Mouse (Mus musculus) R1 (cell line): Measurements from ENCODE around the gene Gm42906.
A peak's percentile ranks its signal among the peaks of the same experiment; 100 is the strongest.

ENCODE experiments used
- DNase-seq: peaks from one replicate; pipeline ENCODE4 v3.0.0-alpha.2; 2018; ENCODE audit warnings: low read depth, low spot score

The Gm42906 gene

DNA sequence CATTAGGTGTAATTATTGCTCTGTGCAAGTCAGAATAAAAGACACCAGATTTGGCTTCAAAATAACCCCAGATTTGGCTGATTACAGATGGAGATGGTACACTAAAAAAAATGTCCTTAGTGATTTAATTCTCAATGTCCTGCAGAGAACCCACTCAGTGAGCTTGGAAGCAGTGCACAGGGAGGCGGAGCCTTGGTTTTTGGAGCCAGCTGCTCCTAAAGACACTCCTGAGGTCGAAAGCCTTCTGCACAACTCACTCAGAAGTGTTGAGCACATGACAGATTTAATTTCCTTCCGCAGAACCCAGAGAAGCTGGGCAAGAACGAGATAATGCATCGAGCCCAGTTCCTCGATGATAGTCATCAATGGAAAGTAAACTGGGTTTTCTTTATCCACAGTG, 356.5 kb downstream of the Gm42906 start:
- no peak for DNase-seq

GRCm38 (mm10) chr5:151070896-151071295, 357.1 kb downstream of the Gm42906 start:
- DNase-seq = no peak

DNA sequence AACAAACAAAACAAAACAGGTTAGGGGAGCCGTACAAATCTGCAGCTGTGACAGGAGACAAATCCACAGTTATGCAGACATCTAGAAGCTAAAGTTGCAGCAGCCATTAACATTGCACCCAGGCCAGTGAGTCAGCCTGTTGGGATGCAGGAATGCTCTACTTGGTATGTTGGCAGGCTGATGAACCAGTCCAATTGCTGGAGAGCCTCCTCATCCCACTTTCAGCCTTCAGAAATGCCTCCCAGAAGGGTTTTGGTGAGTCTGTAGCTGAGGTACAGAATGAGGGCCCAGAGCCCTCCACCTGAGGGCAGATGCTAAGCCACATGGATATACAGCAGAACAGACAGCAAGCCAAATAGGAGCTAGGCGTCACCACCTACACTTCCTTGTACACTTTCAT, 358.4 kb downstream of the Gm42906 start:
- no peak for DNase-seq

GRCm38 (mm10) chr5:151066016-151066415, 361.9 kb downstream of the Gm42906 start:
- no peak for DNase-seq

- no peak for DNase-seq
These were observed 362.7 kb downstream of the Gm42906 start for GRCm38 (mm10) chr5:151065228-151065627.

DNA sequence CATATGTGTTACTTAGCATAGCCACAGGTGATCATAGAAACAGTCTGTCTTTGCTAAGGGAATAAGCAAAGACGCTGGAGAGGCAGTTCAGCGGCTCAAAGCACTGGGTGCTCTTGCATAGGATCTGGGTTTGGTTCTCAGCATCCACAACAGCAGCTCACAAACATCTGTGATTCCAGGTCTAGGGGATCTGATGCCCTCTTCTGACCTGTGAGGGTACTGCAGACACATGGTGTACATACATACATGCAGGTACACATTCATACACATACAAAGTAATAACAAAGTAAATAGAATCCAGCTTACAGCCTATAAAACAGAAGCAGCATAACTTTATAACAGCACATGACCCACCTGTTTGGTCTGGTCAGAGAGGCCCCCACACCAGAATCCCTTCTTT, 366.0 kb downstream of the Gm42906 start:
- DNase-seq = peak; percentile 33

GRCm38 (mm10) chr5:151060476-151060875, 367.5 kb downstream of the Gm42906 start:
- no peak for DNase-seq

DNA sequence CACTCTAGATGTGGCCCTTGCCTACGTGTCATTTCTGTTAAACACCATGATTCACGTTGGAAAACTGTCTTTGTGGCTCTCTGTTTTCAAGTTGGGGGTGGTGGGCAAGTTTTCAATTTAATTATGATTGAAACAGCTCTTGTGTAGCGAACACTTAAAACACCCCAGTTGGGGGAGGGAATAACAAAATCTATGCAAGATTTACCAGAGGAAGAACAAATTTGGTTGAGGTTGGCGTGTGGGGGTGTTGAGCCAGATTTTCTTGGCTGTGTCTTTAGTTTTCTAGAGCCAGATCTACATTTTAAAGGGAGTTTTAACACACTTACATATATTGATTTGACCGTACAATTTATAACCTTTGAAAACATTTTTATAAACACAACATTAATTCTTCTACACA, 368.2 kb downstream of the Gm42906 start:
- no peak for DNase-seq

DNA sequence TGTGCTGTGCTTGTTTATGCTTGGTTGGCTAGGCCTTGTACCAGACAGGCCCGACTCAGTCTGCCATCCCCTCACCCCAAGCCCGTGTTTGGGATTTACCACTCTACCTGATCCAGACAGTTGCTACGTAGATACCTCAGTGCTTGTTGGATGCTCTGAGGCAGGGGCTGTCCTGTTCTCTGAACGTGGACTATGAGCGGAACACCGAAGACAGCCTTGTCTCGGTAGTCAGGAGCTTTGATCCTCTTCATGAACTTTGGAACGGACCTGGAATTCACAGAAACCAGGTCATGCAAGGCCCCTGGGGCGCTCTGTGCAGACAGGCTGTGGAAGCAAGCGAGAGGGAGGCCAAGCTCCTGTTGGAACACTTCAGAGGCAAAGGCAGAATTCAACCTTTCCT, 368.6 kb downstream of the Gm42906 start:
- DNase-seq = no peak

DNA sequence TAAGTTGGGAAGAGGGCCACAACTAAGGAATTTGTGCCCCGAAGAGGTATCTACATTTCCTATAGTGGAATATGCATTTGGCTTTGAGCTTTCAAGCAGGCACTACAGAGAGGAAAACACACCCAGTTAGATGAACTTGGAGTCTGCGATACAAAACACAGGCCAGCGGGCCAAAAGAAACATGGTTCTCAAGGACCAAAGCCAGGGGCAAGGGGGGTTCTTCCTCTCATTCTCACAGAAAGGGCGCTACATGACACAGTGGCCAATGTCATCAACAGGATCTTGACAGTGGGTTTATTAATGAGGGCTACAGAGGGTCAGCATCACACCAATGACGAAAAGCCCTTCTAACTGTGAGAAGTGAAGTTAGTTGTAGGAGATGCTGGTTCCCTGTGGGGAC, 370.2 kb downstream of the Gm42906 start:
- no peak for DNase-seq

DNA sequence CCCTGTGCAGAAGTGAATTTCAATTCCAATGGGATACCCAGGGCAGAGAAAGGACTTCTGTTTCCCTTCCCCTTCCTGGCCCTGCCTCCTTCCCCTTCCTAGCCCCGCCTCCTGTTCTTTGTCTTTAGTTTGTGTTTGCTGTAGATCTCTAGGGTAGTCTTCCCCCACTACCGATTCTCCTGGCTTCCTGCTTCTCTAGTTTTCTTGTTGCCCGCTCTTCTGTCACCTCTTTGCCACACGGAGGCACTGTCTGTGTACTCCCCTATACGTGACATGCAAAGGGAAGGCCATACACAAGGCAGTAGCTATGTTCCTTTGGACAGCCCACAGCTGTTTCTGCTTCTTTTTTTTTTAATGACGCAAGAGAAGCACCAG, 371.1 kb downstream of the Gm42906 start:
- no peak for DNase-seq

GRCm38 (mm10) chr5:151056255-151056919, 371.6 kb downstream of the Gm42906 start:
- no peak for DNase-seq

GRCm38 (mm10) chr5:151055426-151056090, 372.4 kb downstream of the Gm42906 start:
- DNase-seq = peak; percentile 68

DNA sequence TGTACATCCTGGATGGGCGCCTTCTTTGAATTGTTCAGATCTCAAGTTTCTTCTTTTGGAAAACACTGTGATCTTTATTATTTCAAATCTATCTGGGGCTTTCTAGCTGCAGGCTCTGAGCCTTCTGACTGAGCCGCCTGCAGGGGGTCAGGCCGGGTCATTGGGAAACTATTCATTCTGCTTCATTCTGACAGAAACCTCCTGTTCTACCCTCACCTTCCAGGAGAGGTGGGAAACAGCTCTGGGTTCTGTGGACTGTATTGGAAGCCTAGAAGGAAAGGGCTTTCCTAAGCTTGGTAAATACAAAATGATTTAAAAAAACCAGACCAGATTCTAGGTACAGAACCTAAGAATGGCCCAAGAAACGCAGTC, 373.2 kb downstream of the Gm42906 start:
- no peak for DNase-seq

GRCm38 (mm10) chr5:151054100-151054742, 373.7 kb downstream of the Gm42906 start:
- DNase-seq = no peak

DNA sequence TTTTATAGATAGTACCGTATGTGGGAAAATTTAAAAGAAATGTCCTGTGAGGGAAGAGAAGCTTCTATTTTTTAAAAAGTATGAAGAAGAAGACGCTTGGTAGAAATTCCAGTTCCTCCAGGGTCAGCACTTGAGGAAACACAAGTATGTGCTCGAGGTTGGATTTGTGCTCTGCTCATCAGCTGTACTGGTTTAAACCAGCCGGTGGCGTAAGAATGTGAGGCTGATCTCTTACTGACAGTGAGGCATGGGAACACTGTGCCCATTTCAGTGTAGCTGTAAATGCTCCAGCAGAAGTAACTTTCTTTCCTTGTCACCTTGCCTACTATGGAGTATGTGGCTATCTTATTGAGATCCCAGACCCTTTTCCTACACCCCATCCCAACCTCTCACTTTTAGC, 374.8 kb downstream of the Gm42906 start:
- DNase-seq = no peak

GRCm38 (mm10) chr5:151052331-151052730, 375.6 kb downstream of the Gm42906 start:
- DNase-seq = no peak

- DNase-seq = no peak
These were observed 380.5 kb downstream of the Gm42906 start for GRCm38 (mm10) chr5:151047488-151047887.

GRCm38 (mm10) chr5:151046917-151047316, 381.0 kb downstream of the Gm42906 start:
- DNase-seq = no peak

DNA sequence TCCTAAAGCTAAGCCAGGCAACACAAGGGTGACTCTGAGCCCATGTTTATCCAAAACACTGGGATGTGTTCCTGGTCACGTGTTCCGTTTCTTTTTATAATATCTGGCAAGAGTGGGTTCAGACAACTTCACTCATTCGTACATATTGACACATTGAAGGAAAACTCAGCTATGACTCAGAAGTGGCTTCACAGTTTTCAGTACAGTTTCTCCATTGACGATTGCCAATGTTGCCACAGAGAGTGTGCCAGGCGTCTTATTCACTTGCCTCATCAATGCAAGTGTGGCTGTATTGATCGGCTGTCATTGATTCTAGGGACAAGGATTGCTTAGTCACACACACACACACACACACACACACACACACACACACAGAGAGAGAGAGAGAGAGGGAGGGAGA, 381.8 kb downstream of the Gm42906 start:
- no peak for DNase-seq

GRCm38 (mm10) chr5:151042911-151043310, 385.1 kb downstream of the Gm42906 start:
- no peak for DNase-seq

- no peak for DNase-seq
These were observed 390.1 kb downstream of the Gm42906 start for GRCm38 (mm10) chr5:151037871-151038270.
